Mouse (Mus musculus) urinary bladder, adult 2 months (tissue): ENCODE data around the gene Naa40. TPM values are rescaled to one million over a fixed set of nuclear protein-coding genes. Genes with fewer than 3 reads are reported as not detected.

Experiments
- DNase-seq: peaks from one replicate; pipeline ENCODE4 v3.0.0; 2022; ENCODE audit warnings: low spot score
- polyA plus RNA-seq: library from polyadenylated mRNA; depleted of rRNA; stranded (reverse); fragments of >200 nt; gene quantifications from 2 replicates; pipeline ENCODE4 v1.2.3, GENCODE M21; 2012

The Naa40 gene
- polyA plus RNA-seq, 1 experiment, result 27.6 TPM

DNA sequence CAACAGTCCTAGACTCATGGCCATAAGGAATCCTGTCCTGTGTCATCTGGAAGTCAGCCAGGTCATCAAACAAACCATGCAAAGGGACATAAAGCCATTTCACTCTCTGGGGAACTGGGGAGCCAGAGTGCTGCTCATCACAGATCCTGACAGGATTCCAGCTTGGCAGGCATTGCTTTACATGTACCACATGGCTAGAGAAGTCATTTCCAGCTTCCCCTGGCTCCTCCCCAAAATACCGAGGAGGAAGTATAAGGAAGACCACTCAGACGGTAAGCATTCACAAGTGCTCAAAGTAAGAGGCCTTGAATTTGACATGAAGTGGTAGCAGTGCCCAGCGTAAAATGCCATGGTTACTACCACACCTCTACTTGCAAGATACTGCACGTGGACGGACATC, 26.5 kb downstream of the Naa40 start:
- DNase-seq, result no peak

GRCm38 (mm10) chr19:7213010-7213409, 28.0 kb downstream of the Naa40 start:
- no peak for DNase-seq

- no peak for DNase-seq
These were observed 28.8 kb downstream of the Naa40 start for GRCm38 (mm10) chr19:7212216-7212615.

GRCm38 (mm10) chr19:7209907-7210646, 30.9 kb downstream of the Naa40 start:
- DNase-seq, result no peak

- peak; percentile 87 for DNase-seq
These were observed 34.9 kb downstream of the Naa40 start, which contains the start of gene Otub1 for GRCm38 (mm10) chr19:7205753-7206736. Gene Otub1 (minus strand): TSS chr19:7206316.

DNA sequence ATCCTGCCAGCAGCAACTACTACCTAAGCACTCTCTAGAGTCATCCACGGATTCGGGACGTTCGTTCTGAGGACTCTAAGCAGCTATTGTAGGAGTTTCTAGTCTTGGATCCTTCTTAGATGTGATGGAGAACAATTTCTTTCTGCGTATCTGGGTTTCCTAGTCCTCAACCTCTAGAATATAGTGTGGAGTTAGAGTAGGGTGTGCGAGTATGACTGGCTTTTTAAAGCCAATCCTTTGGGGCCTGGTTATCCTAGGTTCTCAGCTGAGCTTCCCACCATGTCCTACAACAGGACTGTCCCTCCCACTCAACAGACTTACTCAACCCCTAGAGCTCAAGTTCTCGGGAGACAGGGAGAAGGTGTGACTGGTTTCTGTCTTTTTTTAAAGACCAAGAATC, 35.7 kb downstream of the Naa40 start:
- no peak for DNase-seq

DNA sequence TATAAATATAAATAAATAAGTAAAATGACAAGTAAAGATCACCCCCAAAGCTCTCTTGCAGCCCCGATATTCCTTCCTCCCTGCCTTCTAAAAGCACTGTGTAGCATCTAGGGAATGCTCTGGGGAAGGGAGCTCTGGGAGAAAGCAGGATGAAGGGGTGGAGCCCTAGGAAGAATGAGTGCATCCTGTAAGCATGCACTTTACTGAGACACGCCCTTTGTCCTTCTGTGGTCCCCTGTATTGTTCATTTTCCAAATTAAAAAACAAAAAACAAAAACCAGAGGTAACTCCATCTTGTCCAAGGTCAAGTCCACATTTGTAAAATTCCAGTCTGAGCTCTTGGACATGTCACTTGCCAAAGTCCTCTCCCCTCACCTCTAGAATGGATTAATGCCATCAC, 36.1 kb downstream of the Naa40 start:
- no peak for DNase-seq

- no peak for DNase-seq
These were observed 40.6 kb downstream of the Naa40 start for GRCm38 (mm10) chr19:7200427-7200826.

DNA sequence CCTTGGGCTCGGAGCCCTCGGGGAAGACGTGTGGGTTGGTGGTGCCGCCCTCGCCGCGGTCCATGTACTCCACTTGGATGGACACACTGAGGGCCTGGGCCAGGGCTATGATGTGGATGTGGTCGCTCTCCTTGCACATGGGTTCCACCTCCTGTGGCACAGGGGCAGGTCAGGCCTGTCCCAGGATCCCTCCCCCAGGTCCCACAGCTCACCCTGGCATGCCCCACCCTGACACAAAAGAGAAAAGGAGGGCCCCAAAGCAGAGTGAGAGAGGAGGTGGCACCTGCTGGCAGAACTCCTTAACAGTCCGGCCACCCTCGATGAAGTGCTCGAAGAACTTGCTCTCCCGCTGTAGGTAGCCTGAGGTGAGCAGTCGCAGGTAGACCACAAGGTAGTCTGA, 41.9 kb downstream of the Naa40 start:
- no peak for DNase-seq

DNA sequence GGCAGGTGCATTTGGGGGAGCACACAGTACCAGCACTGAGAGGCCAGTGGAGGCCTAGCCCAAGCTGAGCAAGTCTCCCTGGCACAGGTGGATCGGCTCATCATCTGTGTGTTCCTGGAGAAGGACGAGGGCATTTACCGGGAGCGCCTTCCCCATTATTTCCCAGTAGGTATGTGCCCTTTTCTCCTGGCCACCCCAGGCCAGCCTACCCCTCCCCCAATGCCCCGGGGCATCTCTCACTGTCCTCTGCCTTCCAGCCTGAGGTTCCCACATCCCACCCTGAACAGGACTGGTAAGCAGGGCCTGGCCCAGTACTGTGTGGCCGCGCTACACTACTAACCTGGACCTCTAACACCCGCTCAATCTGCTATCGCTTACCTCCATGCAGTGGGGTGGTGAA, 43.5 kb downstream of the Naa40 start:
- no peak for DNase-seq

DNA sequence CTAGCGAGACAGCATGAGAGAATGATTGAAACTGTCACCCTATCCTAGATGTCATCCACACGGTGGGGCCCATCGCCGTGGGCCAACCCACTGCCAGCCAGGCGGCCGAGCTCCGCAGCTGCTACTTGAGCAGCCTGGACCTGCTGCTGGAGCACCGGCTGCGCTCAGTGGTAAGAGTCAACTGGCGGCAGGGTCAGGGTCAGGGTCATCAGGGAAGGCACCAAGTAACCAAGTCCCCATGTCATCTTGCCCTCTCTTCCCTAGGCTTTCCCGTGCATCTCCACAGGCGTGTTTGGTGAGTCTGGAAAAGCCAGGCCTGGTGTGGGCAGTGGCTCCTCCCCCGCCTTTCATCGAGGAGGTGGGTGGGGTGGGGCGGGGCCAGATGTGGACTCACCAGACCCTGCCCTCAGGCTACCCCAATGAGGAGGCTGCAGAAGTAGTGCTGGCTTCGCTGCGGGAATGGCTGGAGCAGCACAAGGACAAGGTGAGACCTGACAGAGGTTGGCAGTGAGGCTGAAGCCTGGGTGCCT, 44.2 kb downstream of the Naa40 start:
- DNase-seq, result no peak

DNA sequence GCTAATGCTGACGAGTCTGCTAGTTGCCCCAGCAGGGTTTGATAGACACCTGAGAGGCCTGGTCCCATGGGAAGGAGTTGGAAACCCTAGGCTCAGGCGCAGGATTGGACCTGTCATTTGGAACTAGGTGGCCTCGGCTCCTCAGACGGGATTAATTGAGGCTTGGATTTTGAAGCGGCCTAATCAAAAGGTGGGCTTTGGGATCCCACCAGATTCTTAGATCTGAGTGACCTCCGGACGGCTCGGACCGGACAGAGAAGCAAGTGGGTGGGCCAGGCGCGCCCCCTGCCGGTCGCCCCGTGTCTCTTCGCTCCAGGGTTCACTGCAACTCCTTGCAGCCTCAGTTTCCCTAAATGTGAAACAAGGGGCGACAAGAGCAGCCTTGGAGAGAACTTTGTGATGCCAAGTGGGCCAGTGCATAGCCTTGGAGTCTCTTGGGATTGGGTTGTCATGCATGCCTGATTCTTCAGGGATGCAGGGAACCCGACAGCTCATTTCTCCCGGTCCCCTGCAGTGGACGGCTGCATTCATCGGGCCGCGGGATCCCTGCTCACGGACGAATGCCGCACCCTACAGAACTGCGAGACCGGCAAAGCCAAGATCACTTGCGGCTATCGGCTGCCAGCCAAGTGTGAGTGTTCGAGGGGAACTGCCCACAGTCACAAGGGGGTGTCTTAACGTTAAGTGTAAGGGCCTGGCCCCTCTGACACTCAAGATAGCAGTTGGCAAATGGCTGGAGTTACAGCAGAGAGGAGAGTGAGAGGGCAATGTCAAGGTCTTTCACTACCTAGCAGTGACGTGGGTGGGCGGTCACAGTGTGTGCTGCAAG, 44.9 kb downstream of the Naa40 start:
- peak; percentile 63 for DNase-seq

DNA sequence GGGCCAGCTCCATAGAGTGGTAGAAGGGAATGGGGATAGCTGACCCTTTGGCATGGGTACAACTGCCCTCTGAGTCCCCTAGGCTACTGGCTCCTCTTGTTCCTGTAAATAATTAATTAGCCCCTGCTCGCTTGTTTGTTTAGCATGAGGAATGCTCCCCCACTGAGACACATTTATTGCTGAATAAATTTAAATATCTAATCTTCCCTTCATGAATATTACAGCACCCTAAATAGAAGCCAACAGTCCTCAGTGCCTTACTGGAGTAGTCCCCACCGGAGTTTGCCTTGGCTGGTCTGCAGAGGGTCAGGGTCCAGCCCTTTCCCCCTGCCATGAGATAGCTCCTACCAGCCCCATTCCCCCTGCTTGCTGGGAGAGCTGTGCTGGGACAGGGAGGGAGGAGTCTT, 48.4 kb downstream of the Naa40 start:
- no peak for DNase-seq

- no peak for DNase-seq
These were observed 49.3 kb downstream of the Naa40 start for GRCm38 (mm10) chr19:7191639-7192038.

DNA sequence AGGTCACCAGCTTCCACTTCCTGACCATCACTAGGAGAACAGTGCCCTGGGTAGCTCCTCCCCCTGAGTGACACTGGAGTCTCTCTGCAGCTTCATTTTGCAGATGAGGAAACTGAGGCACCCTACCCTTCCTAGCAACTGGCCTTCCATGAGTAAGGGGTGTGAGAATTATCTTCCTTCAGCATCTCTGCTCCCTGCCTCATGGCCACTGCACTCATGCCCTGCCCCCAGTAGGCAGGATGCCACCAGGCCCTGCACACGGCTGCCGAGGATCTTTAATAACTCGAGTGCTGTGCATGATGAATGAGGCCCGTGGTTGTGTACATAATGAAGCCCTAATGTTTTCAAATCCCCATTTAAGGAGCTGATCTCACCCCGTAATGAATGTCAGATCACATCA, 50.0 kb downstream of the Naa40 start:
- DNase-seq, result no peak

DNA sequence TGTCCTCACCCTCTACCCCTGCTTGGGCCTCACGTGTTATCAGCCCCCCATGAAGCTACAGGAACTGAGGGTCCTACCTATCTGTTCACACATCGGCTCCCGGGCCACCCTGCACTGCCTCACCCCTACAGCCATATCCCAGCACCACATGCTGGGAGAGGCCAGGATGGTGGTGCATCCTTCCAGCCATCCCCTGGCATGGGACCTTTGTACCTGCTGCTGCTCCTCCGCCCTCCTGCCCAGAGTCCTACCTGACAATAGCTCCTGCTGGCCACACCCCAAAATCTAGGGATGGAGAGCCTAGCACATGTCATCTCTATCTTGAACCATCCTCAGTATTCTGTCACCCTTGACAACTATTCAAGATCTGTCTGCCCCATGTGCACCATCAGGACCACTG, 52.0 kb downstream of the Naa40 start:
- DNase-seq, result no peak

GRCm38 (mm10) chr19:7187157-7187556, 53.8 kb downstream of the Naa40 start:
- no peak for DNase-seq

DNA sequence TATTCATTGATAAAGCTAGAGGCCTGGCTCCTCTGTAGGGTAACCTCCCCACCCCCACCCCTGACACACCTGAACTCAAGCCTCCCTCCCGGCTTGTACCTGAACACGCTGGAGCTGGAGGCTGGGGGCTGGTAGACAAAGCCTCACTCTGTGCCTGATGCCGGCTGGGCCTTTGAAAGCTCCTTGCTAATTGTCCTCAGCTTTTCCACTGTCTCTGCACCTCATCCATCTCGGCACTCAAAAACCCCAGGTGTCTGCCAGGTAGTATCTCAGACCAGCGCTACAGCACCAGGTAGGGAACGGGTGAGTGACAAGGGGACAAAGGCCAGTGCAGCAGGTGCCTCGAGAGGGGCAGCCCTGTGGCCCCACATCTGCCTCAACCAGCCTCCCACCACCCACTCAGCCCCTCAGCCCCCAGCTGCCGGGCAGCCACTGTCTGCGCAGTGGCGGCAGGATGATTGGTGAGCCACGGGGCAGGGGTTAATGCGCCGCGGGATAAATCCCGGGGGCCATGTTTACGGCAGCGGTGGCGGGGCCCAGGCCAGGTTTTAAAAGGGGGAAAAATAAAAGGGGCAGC, 55.2 kb downstream of the Naa40 start:
- no peak for DNase-seq

DNA sequence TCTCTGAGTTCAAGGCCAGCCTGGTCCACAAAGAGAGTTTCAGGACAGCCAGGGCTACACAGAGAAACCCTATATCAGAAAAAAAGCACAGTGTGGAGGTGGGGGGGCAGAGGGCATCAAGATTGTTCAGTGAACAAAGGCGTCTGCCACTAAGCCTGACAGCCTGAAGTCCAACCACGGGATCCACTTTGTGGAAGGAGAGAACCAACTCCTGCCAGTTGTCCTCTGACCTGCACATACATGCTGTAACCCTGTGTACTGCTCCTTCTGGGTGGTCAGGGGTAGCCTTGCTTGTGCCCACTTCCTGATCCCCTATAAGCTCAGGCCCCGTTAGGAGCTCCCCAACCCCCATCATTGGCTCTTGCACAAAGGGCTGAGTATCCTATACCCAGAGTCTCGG, 55.9 kb downstream of the Naa40 start:
- no peak for DNase-seq

GRCm38 (mm10) chr19:7183419-7183818, 57.6 kb downstream of the Naa40 start:
- no peak for DNase-seq

DNA sequence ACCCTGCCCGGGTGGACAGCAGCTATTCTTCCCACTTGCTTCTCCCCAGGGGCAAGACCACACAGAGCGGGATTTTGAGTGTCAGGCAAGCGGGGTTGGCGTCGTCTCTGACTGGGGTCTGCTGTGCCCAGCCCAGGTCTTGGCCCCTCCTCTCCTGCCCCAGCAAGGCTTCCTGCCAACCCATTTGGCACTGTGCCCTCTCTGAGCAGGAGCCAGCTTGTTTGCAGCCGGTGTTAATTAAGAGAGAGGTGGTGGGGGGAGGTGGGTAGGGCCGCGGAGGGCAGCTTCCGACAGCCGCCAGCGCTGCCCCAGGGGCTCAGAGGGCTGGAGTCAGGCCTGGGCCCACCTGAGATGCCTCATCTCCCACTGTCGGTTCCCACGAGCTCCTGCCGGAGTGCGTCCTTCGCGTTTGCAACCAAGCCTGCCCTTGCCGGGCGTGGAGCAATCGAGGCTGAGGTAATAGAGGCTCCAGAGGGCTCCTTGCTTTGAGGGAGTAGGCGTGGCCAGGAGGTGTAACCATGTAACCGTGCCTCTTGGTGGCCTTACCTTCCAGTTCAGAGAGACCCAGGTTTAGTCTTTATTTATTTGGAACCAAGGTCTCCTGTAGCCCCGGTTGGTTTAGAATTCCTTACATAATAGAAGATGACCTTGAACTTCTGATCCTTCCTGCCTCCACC, 58.6 kb downstream of the Naa40 start:
- DNase-seq, result peak; percentile 61
